Mouse (Mus musculus): ENCODE results near the gene Exoc3l2. TPM values are rescaled to one million over a fixed set of nuclear protein-coding genes. Genes with fewer than 3 reads are reported as not detected.

The Exoc3l2 gene
- polyA plus RNA-seq, 1 experiment from 2014 or later = 0.17 TPM

- no peak overlapping the region for H3K9ac ChIP-seq
Observed at GRCm38 (mm10) chr7:19432475-19432874, 30.7 kb upstream of the Exoc3l2 start.

GRCm38 (mm10) chr7:19436276-19436675 is 26.9 kb upstream of the Exoc3l2 start:
- H3K9ac ChIP-seq = no peak overlapping the region
- no peak overlapping the region for H3K27ac ChIP-seq
- no peaks in the 10 kb centered on the region for H3K9me3 ChIP-seq
- H3K4me1 ChIP-seq = no peaks in the 10 kb centered on the region
- no peak overlapping the region for H3K4me2 ChIP-seq
- WGBS = 97% methylated on average over 2 of the region's 2 CpGs
- H3K4me3 ChIP-seq = no peak overlapping the region
- no peak for ATAC-seq (replicated peaks)
- peaks cover 70% of the 10 kb centered on the region for H3K36me3 ChIP-seq (replicated peaks)
- H3K27me3 ChIP-seq (replicated peaks) = no peaks in the 10 kb centered on the region

More at GRCm38 (mm10) chr7:19432475-19432874, 30.7 kb upstream of the Exoc3l2 start:
- no peak overlapping the region for H3K4me2 ChIP-seq
- ATAC-seq (replicated peaks) = no peak
- H3K36me3 ChIP-seq (replicated peaks) = peaks cover 91% of the 10 kb centered on the region
- no peak overlapping the region for H3K4me3 ChIP-seq
- H3K27ac ChIP-seq = no peak overlapping the region
- H3K9me3 ChIP-seq = no peaks in the 10 kb centered on the region
- H3K27me3 ChIP-seq (replicated peaks) = no peaks in the 10 kb centered on the region
- H3K4me1 ChIP-seq = no peaks in the 10 kb centered on the region
- WGBS = 98% methylated on average over 2 of the region's 2 CpGs

GRCm38 (mm10) chr7:19437048-19437447 is 26.1 kb upstream of the Exoc3l2 start:
- Histone ChIP-seq H3K9me3 (no peaks in the 10 kb centered on the region), H3K4me1 (no peaks in the 10 kb centered on the region), H3K36me3 (replicated peaks) (peaks cover 70% of the 10 kb centered on the region), H3K4me2 (no peak overlapping the region), H3K9ac (no peak overlapping the region), H3K4me3 (no peak overlapping the region), H3K27ac (no peak overlapping the region), H3K27me3 (replicated peaks) (no peaks in the 10 kb centered on the region)
- 81% methylated on average over 9 of the region's 9 CpGs for WGBS
- ATAC-seq (replicated peaks) = no peak

- H3K27me3 ChIP-seq (replicated peaks) = no peaks in the 10 kb centered on the region
- H3K4me2 ChIP-seq = no peak overlapping the region
- no peaks in the 10 kb centered on the region for H3K4me1 ChIP-seq
- no peaks in the 10 kb centered on the region for H3K9me3 ChIP-seq
- no peak overlapping the region for H3K9ac ChIP-seq
- peaks cover 37% of the 10 kb centered on the region for H3K36me3 ChIP-seq (replicated peaks)
- WGBS = 81% methylated on average over 9 of the region's 9 CpGs
- H3K27ac ChIP-seq = no peak overlapping the region
- ATAC-seq (replicated peaks) = no peak
- no peak overlapping the region for H3K4me3 ChIP-seq
Observed at GRCm38 (mm10) chr7:19441448-19442091, 21.6 kb upstream of the Exoc3l2 start.

GRCm38 (mm10) chr7:19443344-19443743 is 19.8 kb upstream of the Exoc3l2 start:
- no peak overlapping the region for H3K27ac ChIP-seq
- no peak overlapping the region for H3K4me2 ChIP-seq
- peak; percentile 46; the same call in 1 of the 2 replicates for ATAC-seq (replicated peaks)
- no peak overlapping the region for H3K9ac ChIP-seq
- H3K36me3 ChIP-seq (replicated peaks) = peaks cover 31% of the 10 kb centered on the region
- no peaks in the 10 kb centered on the region for H3K27me3 ChIP-seq (replicated peaks)
- 36% methylated on average over 3 of the region's 3 CpGs for WGBS
- no peaks in the 10 kb centered on the region for H3K4me1 ChIP-seq
- no peak overlapping the region for H3K4me3 ChIP-seq
- no peaks in the 10 kb centered on the region for H3K9me3 ChIP-seq

- H3K4me1 ChIP-seq = no peaks in the 10 kb centered on the region
- no peak overlapping the region for H3K27ac ChIP-seq
- no peaks in the 10 kb centered on the region for H3K9me3 ChIP-seq
- no peak overlapping the region for H3K9ac ChIP-seq
- peaks cover 35% of the 10 kb centered on the region for H3K36me3 ChIP-seq (replicated peaks)
- H3K4me2 ChIP-seq = no peak overlapping the region
- no peak for ATAC-seq (replicated peaks)
- H3K4me3 ChIP-seq = no peak overlapping the region
- H3K27me3 ChIP-seq (replicated peaks) = no peaks in the 10 kb centered on the region
- 91% methylated on average over 12 of the region's 12 CpGs for WGBS
Observed at GRCm38 (mm10) chr7:19444801-19445200, 18.3 kb upstream of the Exoc3l2 start.

GRCm38 (mm10) chr7:19447689-19448088 is 15.4 kb upstream of the Exoc3l2 start:
- H3K4me2 ChIP-seq = no peak overlapping the region
- H3K9me3 ChIP-seq = no peaks in the 10 kb centered on the region
- no peaks in the 10 kb centered on the region for H3K27me3 ChIP-seq (replicated peaks)
- peaks cover 23% of the 10 kb centered on the region for H3K36me3 ChIP-seq (replicated peaks)
- H3K27ac ChIP-seq = no peak overlapping the region
- H3K9ac ChIP-seq = no peak overlapping the region
- no peak for ATAC-seq (replicated peaks)
- H3K4me3 ChIP-seq = no peak overlapping the region
- 88% methylated on average over 16 of the region's 16 CpGs for WGBS
- no peaks in the 10 kb centered on the region for H3K4me1 ChIP-seq

GRCm38 (mm10) chr7:19449165-19449564 is 14.0 kb upstream of the Exoc3l2 start:
- Histone ChIP-seq H3K4me3 (no peak overlapping the region), H3K4me2 (no peak overlapping the region), H3K4me1 (no peaks in the 10 kb centered on the region), H3K27ac (no peak overlapping the region), H3K27me3 (replicated peaks) (no peaks in the 10 kb centered on the region), H3K9ac (no peak overlapping the region), H3K9me3 (no peaks in the 10 kb centered on the region), H3K36me3 (replicated peaks) (peaks cover 23% of the 10 kb centered on the region)
- WGBS = 87% methylated on average over 12 of the region's 12 CpGs
- no peak for ATAC-seq (replicated peaks)

- H3K36me3 ChIP-seq (replicated peaks) = peaks cover 9% of the 10 kb centered on the region
- H3K27me3 ChIP-seq (replicated peaks) = no peaks in the 10 kb centered on the region
- H3K4me1 ChIP-seq = peaks cover 27% of the 10 kb centered on the region
- H3K27ac ChIP-seq = no peak overlapping the region
- 95% methylated on average over 4 of the region's 4 CpGs for WGBS
- no peak overlapping the region for H3K9ac ChIP-seq
- H3K4me2 ChIP-seq = no peak overlapping the region
- ATAC-seq (replicated peaks) = no peak
- no peaks in the 10 kb centered on the region for H3K9me3 ChIP-seq
- no peak overlapping the region for H3K4me3 ChIP-seq
Observed at GRCm38 (mm10) chr7:19455186-19455585, 7.9 kb upstream of the Exoc3l2 start.

- no peak overlapping the region for H3K9ac ChIP-seq
- H3K4me2 ChIP-seq = peak overlapping the region; percentile 65; the same call in 1 of the 2 replicates
- 59% methylated on average over 11 of the region's 11 CpGs for WGBS
- H3K9me3 ChIP-seq = no peaks in the 10 kb centered on the region
- H3K27ac ChIP-seq = no peak overlapping the region
- ATAC-seq (replicated peaks) = no peak
- H3K27me3 ChIP-seq (replicated peaks) = no peaks in the 10 kb centered on the region
- H3K36me3 ChIP-seq (replicated peaks) = peaks cover 8% of the 10 kb centered on the region
- H3K4me3 ChIP-seq = no peak overlapping the region
- peaks cover 27% of the 10 kb centered on the region for H3K4me1 ChIP-seq
Observed at GRCm38 (mm10) chr7:19455819-19456495, 7.2 kb upstream of the Exoc3l2 start.

- Histone ChIP-seq H3K36me3 (replicated peaks) (0 out of 2 replicates have a peak, but pooled peaks cover 3% of the 10 kb centered on the region), H3K9ac (no peak overlapping the region), H3K27ac (no peak overlapping the region), H3K4me2 (peak overlapping the region; percentile 65), H3K4me3 (no peak overlapping the region; the same call in 1 of the 2 replicates), H3K9me3 (no peaks in the 10 kb centered on the region), H3K27me3 (replicated peaks) (no peaks in the 10 kb centered on the region), H3K4me1 (peaks cover 27% of the 10 kb centered on the region)
- 93% methylated on average over 7 of the region's 7 CpGs for WGBS
- ATAC-seq (replicated peaks) = no peak
Observed at GRCm38 (mm10) chr7:19456628-19457027, 6.5 kb upstream of the Exoc3l2 start.

GRCm38 (mm10) chr7:19457414-19458071 is 5.6 kb upstream of the Exoc3l2 start:
- Histone ChIP-seq H3K27me3 (replicated peaks) (no peaks in the 10 kb centered on the region), H3K27ac (peak overlapping the region; percentile 76), H3K4me3 (peak overlapping the region; percentile 91), H3K9me3 (no peaks in the 10 kb centered on the region), H3K4me1 (peaks cover 27% of the 10 kb centered on the region), H3K4me2 (peak overlapping the region; percentile 65), H3K9ac (peak overlapping the region; percentile 82), H3K36me3 (replicated peaks) (0 out of 2 replicates have a peak, but pooled peaks cover 3% of the 10 kb centered on the region)
- peak; percentile 49 for ATAC-seq (replicated peaks)
- WGBS = 10% methylated on average over 14 of the region's 14 CpGs

Data from midbrain, embryonic 15.5 days (tissue).